Mouse (Mus musculus) right cerebral cortex, postnatal 4 days (tissue): Measurements from ENCODE around the gene Nipal3.

Experiments used
- DNase-seq: peaks from one replicate; pipeline ENCODE4 v3.0.0-alpha.2; 2022

Gene Nipal3

GRCm38 (mm10) chr4:135494521-135495396 lies at the start of gene Nipal3, which contains the start of gene Stpg1:
Gene Nipal3, minus strand, starts transcription at chr4:135495038.
Gene Stpg1, plus strand, starts transcription at chr4:135494790.
- DNase-seq = peak; percentile 80

GRCm38 (mm10) chr4:135544284-135544683 lies 49.4 kb upstream of the Nipal3 start:
- DNase-seq = no peak

GRCm38 (mm10) chr4:135540057-135540456 lies 45.2 kb upstream of the Nipal3 start:
- no peak for DNase-seq

- DNase-seq = no peak
These were observed 44.2 kb upstream of the Nipal3 start for GRCm38 (mm10) chr4:135539056-135539455.

- DNase-seq = no peak
These were observed 40.2 kb upstream of the Nipal3 start for GRCm38 (mm10) chr4:135535021-135535420.

GRCm38 (mm10) chr4:135533001-135533400 lies 38.2 kb upstream of the Nipal3 start:
- no peak for DNase-seq

GRCm38 (mm10) chr4:135531771-135532613 lies 37.2 kb upstream of the Nipal3 start:
- no peak for DNase-seq

GRCm38 (mm10) chr4:135531236-135531635 lies 36.4 kb upstream of the Nipal3 start:
- no peak for DNase-seq

GRCm38 (mm10) chr4:135530270-135530669 lies 35.4 kb upstream of the Nipal3 start:
- DNase-seq = no peak

- no peak for DNase-seq
These were observed 31.3 kb upstream of the Nipal3 start for GRCm38 (mm10) chr4:135526039-135526710.

- no peak for DNase-seq
These were observed 30.2 kb upstream of the Nipal3 start for GRCm38 (mm10) chr4:135525057-135525456.

GRCm38 (mm10) chr4:135523939-135524338 lies 29.1 kb upstream of the Nipal3 start:
- no peak for DNase-seq

- no peak for DNase-seq
These were observed 25.6 kb upstream of the Nipal3 start for GRCm38 (mm10) chr4:135520421-135520820.

- no peak for DNase-seq
These were observed 23.3 kb upstream of the Nipal3 start for GRCm38 (mm10) chr4:135518135-135518534.

GRCm38 (mm10) chr4:135516351-135517316 lies 21.8 kb upstream of the Nipal3 start:
- peak; percentile 52 for DNase-seq

- no peak for DNase-seq
These were observed 20.1 kb upstream of the Nipal3 start for GRCm38 (mm10) chr4:135514925-135515324.

- no peak for DNase-seq
These were observed 19.0 kb upstream of the Nipal3 start for GRCm38 (mm10) chr4:135513865-135514264.

- DNase-seq = no peak
These were observed 14.7 kb upstream of the Nipal3 start for GRCm38 (mm10) chr4:135509515-135509914.

- DNase-seq = peak; percentile 78
These were observed 13.7 kb upstream of the Nipal3 start for GRCm38 (mm10) chr4:135508419-135509039.

GRCm38 (mm10) chr4:135507547-135508350 lies 12.9 kb upstream of the Nipal3 start:
- DNase-seq = peak; percentile 73
